Mouse (Mus musculus): ENCODE measurements around the gene Gabbr2. TPM values are rescaled to one million over a fixed set of nuclear protein-coding genes. Genes with fewer than 3 reads are reported as not detected.

Gabbr2 gene
- total RNA-seq, 2 experiments from 2014 or later: 203 to 223 TPM

GRCm38 (mm10) chr4:46934291-46934690 lies 57.4 kb downstream of the Gabbr2 start:
- H3K27ac ChIP-seq: no peak overlapping the region
- no peak overlapping the region for H3K4me3 ChIP-seq
- DNase-seq (ENCODE audit: low spot score in 2 of 2): no peak
- TF ChIP-seq CTCF (conservative IDR thresholded peaks at IDR 0.05): no peak

GRCm38 (mm10) chr4:46933590-46933989 lies 58.1 kb downstream of the Gabbr2 start:
- H3K27ac ChIP-seq: no peak overlapping the region
- no peak overlapping the region for H3K4me3 ChIP-seq
- no peak for DNase-seq (ENCODE audit: low spot score in 2 of 2)
- TF ChIP-seq CTCF (conservative IDR thresholded peaks at IDR 0.05): no peak

- no peak for DNase-seq (ENCODE audit: low spot score in 2 of 2)
- H3K27ac ChIP-seq: no peak overlapping the region
- H3K4me3 ChIP-seq: no peak overlapping the region
- no peak for TF ChIP-seq CTCF (conservative IDR thresholded peaks at IDR 0.05)
Measured at GRCm38 (mm10) chr4:46931706-46932397, 59.8 kb downstream of the Gabbr2 start.

GRCm38 (mm10) chr4:46928112-46928511 lies 63.6 kb downstream of the Gabbr2 start:
- Histone ChIP-seq H3K4me3 (no peak overlapping the region), H3K27ac (peak overlapping the region; percentile 78)
- TF ChIP-seq CTCF (conservative IDR thresholded peaks at IDR 0.05): no peak
- peak in 1 of 2 experiments; percentile 47 for DNase-seq (ENCODE audit: low spot score in 2 of 2)

GRCm38 (mm10) chr4:46919144-46919543 lies 72.5 kb downstream of the Gabbr2 start:
- peak; percentile 48 for TF ChIP-seq CTCF (conservative IDR thresholded peaks at IDR 0.05)
- peak overlapping the region; percentile 48; the same call in 1 of the 2 replicates for H3K27ac ChIP-seq
- DNase-seq (ENCODE audit: low spot score in 2 of 2): peak in 1 of 2 experiments; percentile 51
- H3K4me3 ChIP-seq: no peak overlapping the region

GRCm38 (mm10) chr4:46916786-46917185 lies 74.9 kb downstream of the Gabbr2 start:
- no peak overlapping the region; the same call in 1 of the 2 replicates for H3K27ac ChIP-seq
- no peak for DNase-seq (ENCODE audit: low spot score in 2 of 2)
- no peak overlapping the region for H3K4me3 ChIP-seq
- TF ChIP-seq CTCF (conservative IDR thresholded peaks at IDR 0.05): no peak

- no peak for TF ChIP-seq CTCF (conservative IDR thresholded peaks at IDR 0.05)
- Histone ChIP-seq H3K4me3 (no peak overlapping the region), H3K27ac (peak overlapping the region; percentile 51)
- DNase-seq (ENCODE audit: low spot score in 2 of 2): no peak
Measured at GRCm38 (mm10) chr4:46915934-46916333, 75.7 kb downstream of the Gabbr2 start.

GRCm38 (mm10) chr4:46915476-46915875 lies 76.2 kb downstream of the Gabbr2 start:
- Histone ChIP-seq H3K27ac (peak overlapping the region; percentile 51), H3K4me3 (no peak overlapping the region)
- no peak for TF ChIP-seq CTCF (conservative IDR thresholded peaks at IDR 0.05)
- DNase-seq (ENCODE audit: low spot score in 2 of 2): no peak

- DNase-seq (ENCODE audit: low spot score in 2 of 2): no peak
- H3K4me3 ChIP-seq: no peak overlapping the region
- no peak for TF ChIP-seq CTCF (conservative IDR thresholded peaks at IDR 0.05)
- H3K27ac ChIP-seq: no peak overlapping the region
Measured at GRCm38 (mm10) chr4:46914606-46915005, 77.1 kb downstream of the Gabbr2 start.

GRCm38 (mm10) chr4:46906036-46906691 lies 85.5 kb downstream of the Gabbr2 start:
- no peak for DNase-seq (ENCODE audit: low spot score in 2 of 2)
- H3K4me3 ChIP-seq: no peak overlapping the region
- TF ChIP-seq CTCF (conservative IDR thresholded peaks at IDR 0.05): no peak
- H3K27ac ChIP-seq: peak overlapping the region; percentile 82

GRCm38 (mm10) chr4:46905152-46905551 lies 86.5 kb downstream of the Gabbr2 start:
- peak; percentile 51 for TF ChIP-seq CTCF (conservative IDR thresholded peaks at IDR 0.05)
- peak overlapping the region; percentile 82 for H3K27ac ChIP-seq
- DNase-seq (ENCODE audit: low spot score in 2 of 2): peak; percentile 79 to 86

GRCm38 (mm10) chr4:46904129-46904528 lies 87.5 kb downstream of the Gabbr2 start:
- Histone ChIP-seq H3K27ac (peak overlapping the region; percentile 80), H3K4me3 (no peak overlapping the region)
- no peak for TF ChIP-seq CTCF (conservative IDR thresholded peaks at IDR 0.05)
- no peak for DNase-seq (ENCODE audit: low spot score in 2 of 2)

More at GRCm38 (mm10) chr4:46905152-46905551, 86.5 kb downstream of the Gabbr2 start:
- H3K4me3 ChIP-seq: no peak overlapping the region

- DNase-seq (ENCODE audit: low spot score in 2 of 2): no peak
- no peak overlapping the region for H3K27ac ChIP-seq
- no peak for TF ChIP-seq CTCF (conservative IDR thresholded peaks at IDR 0.05)
- no peak overlapping the region for H3K4me3 ChIP-seq
Measured at GRCm38 (mm10) chr4:46898546-46898945, 93.1 kb downstream of the Gabbr2 start.

All from layer of hippocampus, adult 2 months (tissue).